Mouse (Mus musculus): ENCODE measurements around the gene S100a3. TPM values are rescaled to one million over a fixed set of nuclear protein-coding genes. Genes with fewer than 3 reads are reported as not detected.

Gene S100a3
- polyA plus RNA-seq, 1 experiment = 4.7 TPM

GRCm38 (mm10) chr3:90627807-90628206 lies 67.4 kb downstream of the S100a3 start:
- no peak overlapping the region for H3ac ChIP-seq (ENCODE audit: control insufficient read depth, insufficient read length)
- no peaks in the 10 kb centered on the region for H3K36me3 ChIP-seq (ENCODE audit: control insufficient read depth, insufficient read depth)
- no peak overlapping the region for H3K4me3 ChIP-seq
- H3K79me2 ChIP-seq (ENCODE audit: control insufficient read depth, insufficient read depth) = no peaks in the 10 kb centered on the region
- H3K27me3 ChIP-seq (ENCODE audit: control insufficient read depth, insufficient read depth, insufficient read length) = no peaks in the 10 kb centered on the region
- TF ChIP-seq MYOG (IDR thresholded peaks at IDR 0.05; ENCODE audit: control insufficient read depth in 1 of 3, insufficient read depth in 1 of 3, insufficient read length in 2 of 3, low read depth in 2 of 3) = no peak
- no peak for TF ChIP-seq REST (IDR thresholded peaks at IDR 0.05; ENCODE audit: insufficient read depth, insufficient read length)
- no peak for TF ChIP-seq TCF12 (IDR thresholded peaks at IDR 0.05; ENCODE audit: insufficient read depth, poor library complexity, severe bottlenecking)
- TF ChIP-seq MYOD1 (IDR thresholded peaks at IDR 0.05; ENCODE audit: control insufficient read depth in 1 of 3, insufficient read length in 2 of 3, low read depth in 2 of 3) = no peak
- no peak for TF ChIP-seq SRF (IDR thresholded peaks at IDR 0.05; ENCODE audit: control insufficient read depth, insufficient read length, low read depth)
- no peak for TF ChIP-seq POLR2AphosphoS2 (IDR thresholded peaks at IDR 0.05; ENCODE audit: insufficient read length, low read depth)
- no peak for TF ChIP-seq MAX (IDR thresholded peaks at IDR 0.05; ENCODE audit: low read depth)
- no peak for TF ChIP-seq TCF3 (IDR thresholded peaks at IDR 0.05; ENCODE audit: insufficient read length, low read depth)
- no peak for TF ChIP-seq USF1 (IDR thresholded peaks at IDR 0.05; ENCODE audit: low read depth)
- no peak for TF ChIP-seq CEBPB (IDR thresholded peaks at IDR 0.05; ENCODE audit: insufficient read depth, poor library complexity, severe bottlenecking)
- no peak for TF ChIP-seq POLR2A (IDR thresholded peaks at IDR 0.05; ENCODE audit: insufficient read length, low read depth)
- no peak overlapping the region for H3K4me2 ChIP-seq (ENCODE audit: low read depth)

- no peak overlapping the region for H3K4me2 ChIP-seq (ENCODE audit: low read depth)
Observed at GRCm38 (mm10) chr3:90629298-90629697, 68.9 kb downstream of the S100a3 start.

GRCm38 (mm10) chr3:90631984-90632383 lies 71.6 kb downstream of the S100a3 start:
- Histone ChIP-seq H3K79me2 (ENCODE audit: control insufficient read depth, insufficient read depth) (no peaks in the 10 kb centered on the region), H3K4me3 (no peak overlapping the region), H3ac (ENCODE audit: control insufficient read depth, insufficient read length) (no peak overlapping the region), H3K36me3 (ENCODE audit: control insufficient read depth, insufficient read depth) (no peaks in the 10 kb centered on the region), H3K27me3 (ENCODE audit: control insufficient read depth, insufficient read depth, insufficient read length) (no peaks in the 10 kb centered on the region), H3K4me2 (ENCODE audit: low read depth) (no peak overlapping the region)
- TF ChIP-seq MAX (IDR thresholded peaks at IDR 0.05; ENCODE audit: low read depth) (no peak), TCF12 (IDR thresholded peaks at IDR 0.05; ENCODE audit: insufficient read depth, poor library complexity, severe bottlenecking) (no peak), CEBPB (IDR thresholded peaks at IDR 0.05; ENCODE audit: insufficient read depth, poor library complexity, severe bottlenecking) (no peak), USF1 (IDR thresholded peaks at IDR 0.05; ENCODE audit: low read depth) (no peak), REST (IDR thresholded peaks at IDR 0.05; ENCODE audit: insufficient read depth, insufficient read length) (no peak), MYOD1 (IDR thresholded peaks at IDR 0.05; ENCODE audit: control insufficient read depth in 1 of 3, insufficient read length in 2 of 3, low read depth in 2 of 3) (no peak), POLR2A (IDR thresholded peaks at IDR 0.05; ENCODE audit: insufficient read length, low read depth) (no peak), TCF3 (IDR thresholded peaks at IDR 0.05; ENCODE audit: insufficient read length, low read depth) (no peak), SRF (IDR thresholded peaks at IDR 0.05; ENCODE audit: control insufficient read depth, insufficient read length, low read depth) (no peak), E2F4 (IDR thresholded peaks at IDR 0.05; ENCODE audit: insufficient read depth) (no peak), POLR2AphosphoS2 (IDR thresholded peaks at IDR 0.05; ENCODE audit: insufficient read length, low read depth) (no peak), MYOG (IDR thresholded peaks at IDR 0.05; ENCODE audit: control insufficient read depth in 1 of 3, insufficient read depth in 1 of 3, insufficient read length in 2 of 3, low read depth in 2 of 3) (no peak)

More at GRCm38 (mm10) chr3:90629298-90629697, 68.9 kb downstream of the S100a3 start:
- no peaks in the 10 kb centered on the region for H3K79me2 ChIP-seq (ENCODE audit: control insufficient read depth, insufficient read depth)
- no peaks in the 10 kb centered on the region for H3K27me3 ChIP-seq (ENCODE audit: control insufficient read depth, insufficient read depth, insufficient read length)
- no peaks in the 10 kb centered on the region for H3K36me3 ChIP-seq (ENCODE audit: control insufficient read depth, insufficient read depth)
- no peak for TF ChIP-seq USF1 (IDR thresholded peaks at IDR 0.05; ENCODE audit: low read depth)
- TF ChIP-seq REST (IDR thresholded peaks at IDR 0.05; ENCODE audit: insufficient read depth, insufficient read length) = no peak
- TF ChIP-seq CEBPB (IDR thresholded peaks at IDR 0.05; ENCODE audit: insufficient read depth, poor library complexity, severe bottlenecking) = no peak
- no peak for TF ChIP-seq TCF12 (IDR thresholded peaks at IDR 0.05; ENCODE audit: insufficient read depth, poor library complexity, severe bottlenecking)
- no peak for TF ChIP-seq MYOD1 (IDR thresholded peaks at IDR 0.05; ENCODE audit: control insufficient read depth in 1 of 3, insufficient read length in 2 of 3, low read depth in 2 of 3)
- TF ChIP-seq MYOG (IDR thresholded peaks at IDR 0.05; ENCODE audit: control insufficient read depth in 1 of 3, insufficient read depth in 1 of 3, insufficient read length in 2 of 3, low read depth in 2 of 3) = no peak
- no peak for TF ChIP-seq POLR2AphosphoS2 (IDR thresholded peaks at IDR 0.05; ENCODE audit: insufficient read length, low read depth)
- TF ChIP-seq TCF3 (IDR thresholded peaks at IDR 0.05; ENCODE audit: insufficient read length, low read depth) = no peak
- TF ChIP-seq POLR2A (IDR thresholded peaks at IDR 0.05; ENCODE audit: insufficient read length, low read depth) = no peak
- TF ChIP-seq MAX (IDR thresholded peaks at IDR 0.05; ENCODE audit: low read depth) = no peak
- TF ChIP-seq E2F4 (IDR thresholded peaks at IDR 0.05; ENCODE audit: insufficient read depth) = no peak
- no peak for TF ChIP-seq SRF (IDR thresholded peaks at IDR 0.05; ENCODE audit: control insufficient read depth, insufficient read length, low read depth)
- H3K4me3 ChIP-seq = no peak overlapping the region
- no peak overlapping the region for H3ac ChIP-seq (ENCODE audit: control insufficient read depth, insufficient read length)

GRCm38 (mm10) chr3:90638511-90639275 lies 78.3 kb downstream of the S100a3 start:
- no peaks in the 10 kb centered on the region for H3K27me3 ChIP-seq (ENCODE audit: control insufficient read depth, insufficient read depth, insufficient read length)
- no peaks in the 10 kb centered on the region for H3K79me2 ChIP-seq (ENCODE audit: control insufficient read depth, insufficient read depth)
- no peak overlapping the region for H3K4me2 ChIP-seq (ENCODE audit: low read depth)
- H3K4me3 ChIP-seq = no peak overlapping the region
- no peaks in the 10 kb centered on the region for H3K36me3 ChIP-seq (ENCODE audit: control insufficient read depth, insufficient read depth)
- H3ac ChIP-seq (ENCODE audit: control insufficient read depth, insufficient read length) = no peak overlapping the region
- TF ChIP-seq TCF3 (IDR thresholded peaks at IDR 0.05; ENCODE audit: insufficient read length, low read depth) = no peak
- TF ChIP-seq SRF (IDR thresholded peaks at IDR 0.05; ENCODE audit: control insufficient read depth, insufficient read length, low read depth) = no peak
- no peak for TF ChIP-seq MYOG (IDR thresholded peaks at IDR 0.05; ENCODE audit: control insufficient read depth in 1 of 3, insufficient read depth in 1 of 3, insufficient read length in 2 of 3, low read depth in 2 of 3)
- TF ChIP-seq USF1 (IDR thresholded peaks at IDR 0.05; ENCODE audit: low read depth) = no peak
- TF ChIP-seq MAX (IDR thresholded peaks at IDR 0.05; ENCODE audit: low read depth) = no peak
- no peak for TF ChIP-seq POLR2AphosphoS2 (IDR thresholded peaks at IDR 0.05; ENCODE audit: insufficient read length, low read depth)
- TF ChIP-seq CEBPB (IDR thresholded peaks at IDR 0.05; ENCODE audit: insufficient read depth, poor library complexity, severe bottlenecking) = no peak
- TF ChIP-seq POLR2A (IDR thresholded peaks at IDR 0.05; ENCODE audit: insufficient read length, low read depth) = no peak
- TF ChIP-seq MYOD1 (IDR thresholded peaks at IDR 0.05; ENCODE audit: control insufficient read depth in 1 of 3, insufficient read length in 2 of 3, low read depth in 2 of 3) = no peak
- no peak for TF ChIP-seq REST (IDR thresholded peaks at IDR 0.05; ENCODE audit: insufficient read depth, insufficient read length)
